Mouse (Mus musculus): ENCODE data around the gene Opn1sw.
A peak's percentile ranks its signal among the peaks of the same experiment; 100 is the strongest.
"Not testable (repeated sequence)": the region's sequence is repeated elsewhere in the genome, so short reads cannot be mapped to it uniquely, and the experiment has no call there.

The Opn1sw gene

GRCm38 (mm10) chr6:29395910-29396713 lies 7.8 kb upstream of the Opn1sw start, which contains the start of gene Ccdc136:
Gene Ccdc136, plus strand, starts transcription at chr6:29396309.
- DNase-seq: peak; percentile 84

GRCm38 (mm10) chr6:29394286-29394685 lies 6.0 kb upstream of the Opn1sw start:
- no peak for DNase-seq

- DNase-seq: no peak
Observed at GRCm38 (mm10) chr6:29391802-29392201, 3.5 kb upstream of the Opn1sw start.

DNA sequence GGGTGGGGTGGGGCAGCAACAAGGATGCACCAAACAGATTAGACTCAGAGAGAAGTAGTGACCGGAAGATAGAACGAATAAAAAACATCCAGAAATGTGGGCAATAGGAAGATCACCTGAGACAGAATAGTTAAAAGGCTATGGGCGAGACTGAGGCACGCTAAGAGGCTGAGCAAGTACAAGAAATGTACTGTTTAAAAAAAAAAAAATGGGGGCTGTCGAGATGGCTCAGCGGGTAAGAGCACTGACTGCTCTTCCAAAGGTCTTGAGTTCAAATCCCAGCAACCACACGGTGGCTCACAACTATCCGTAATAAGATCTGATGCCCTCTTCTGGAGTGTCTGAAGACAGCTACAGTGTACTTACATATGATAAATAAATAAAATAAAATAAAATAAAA lies 3.0 kb upstream of the Opn1sw start:
- not testable (repeated sequence) for DNase-seq

DNA sequence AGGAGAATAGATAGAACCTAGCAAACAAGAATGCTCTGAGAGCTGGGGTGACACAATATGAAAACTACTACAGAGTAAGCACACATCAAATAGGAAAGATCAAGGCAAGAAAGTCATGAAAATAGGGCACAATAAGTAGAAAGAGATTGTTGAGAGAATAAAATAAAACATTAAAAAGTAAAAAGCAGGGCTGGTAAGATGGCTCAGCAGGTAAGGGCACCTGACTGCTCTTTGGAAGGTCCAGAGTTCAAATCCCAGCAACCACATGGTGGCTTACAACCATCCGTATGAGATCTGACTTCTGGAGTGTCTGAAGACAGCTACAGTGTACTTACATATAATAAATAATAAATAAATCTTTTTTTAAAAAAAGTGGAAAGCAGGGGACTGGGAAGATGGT lies 2.2 kb upstream of the Opn1sw start:
- not testable (repeated sequence) for DNase-seq

DNA sequence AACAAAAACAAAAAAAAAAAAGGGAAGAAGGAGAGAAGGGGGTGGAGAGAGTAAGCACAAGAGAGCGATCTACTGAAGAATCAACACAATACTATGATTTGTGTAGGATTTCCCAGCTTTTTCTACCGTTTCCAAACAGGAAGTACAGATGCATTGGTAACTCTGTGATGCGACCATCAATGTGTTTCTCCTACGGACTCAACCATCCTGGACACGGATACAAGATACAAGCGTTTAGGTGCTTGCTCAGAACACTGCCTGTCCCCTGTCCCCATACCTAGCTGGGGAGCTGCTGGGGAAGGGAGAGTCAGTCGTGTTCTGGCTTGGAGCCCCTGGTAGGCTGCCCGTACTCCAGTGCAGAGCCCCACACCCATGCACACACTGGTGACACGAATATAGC lies 1.2 kb upstream of the Opn1sw start:
- DNase-seq: no peak

- DNase-seq: peak; percentile 74
Observed at GRCm38 (mm10) chr6:29388606-29389080, 375 bp upstream of the Opn1sw start.

GRCm38 (mm10) chr6:29382442-29382841 lies 5.8 kb downstream of the Opn1sw start:
- no peak for DNase-seq

DNA sequence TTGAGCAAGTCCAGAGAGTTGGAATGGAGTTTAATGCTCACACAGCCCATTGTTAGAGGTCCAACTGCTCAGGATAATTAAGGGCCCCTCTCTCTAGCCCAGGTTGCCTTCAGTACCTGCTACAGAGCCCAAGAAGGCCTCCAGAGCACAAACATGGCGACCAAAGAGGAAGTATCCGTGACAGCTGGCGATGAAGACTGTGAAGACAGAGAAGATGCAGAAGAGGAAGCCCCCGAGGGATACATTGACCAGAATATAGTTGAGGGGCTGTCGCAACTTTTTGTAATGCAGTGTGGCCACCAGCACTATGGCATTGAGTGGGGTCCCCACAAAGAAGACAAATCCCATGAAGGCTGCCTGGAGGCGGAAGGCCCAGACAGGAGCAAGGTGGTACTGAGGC lies 8.3 kb downstream of the Opn1sw start:
- no peak for DNase-seq

DNA sequence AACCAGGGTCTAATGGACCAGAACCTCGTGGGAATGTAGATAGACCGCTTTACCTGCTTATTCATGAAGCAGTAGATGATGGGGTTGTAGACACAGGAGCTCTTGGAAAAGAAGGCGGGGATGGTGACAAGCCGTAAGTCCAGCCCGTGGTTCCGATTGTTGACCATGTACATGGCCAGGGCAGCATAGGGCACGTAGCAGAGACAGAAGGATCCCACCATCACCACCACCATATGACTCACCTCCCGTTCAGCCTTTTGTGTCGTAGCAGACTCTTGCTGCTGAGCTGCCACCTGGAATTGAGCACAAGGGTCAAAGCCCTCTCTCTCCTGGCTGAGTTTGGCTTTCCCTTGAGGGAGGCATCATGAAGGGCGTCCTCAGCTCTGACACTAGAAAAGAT lies 9.6 kb downstream of the Opn1sw start:
- no peak for DNase-seq

- no peak for DNase-seq
Observed at GRCm38 (mm10) chr6:29377386-29377785, 10.9 kb downstream of the Opn1sw start.

DNA sequence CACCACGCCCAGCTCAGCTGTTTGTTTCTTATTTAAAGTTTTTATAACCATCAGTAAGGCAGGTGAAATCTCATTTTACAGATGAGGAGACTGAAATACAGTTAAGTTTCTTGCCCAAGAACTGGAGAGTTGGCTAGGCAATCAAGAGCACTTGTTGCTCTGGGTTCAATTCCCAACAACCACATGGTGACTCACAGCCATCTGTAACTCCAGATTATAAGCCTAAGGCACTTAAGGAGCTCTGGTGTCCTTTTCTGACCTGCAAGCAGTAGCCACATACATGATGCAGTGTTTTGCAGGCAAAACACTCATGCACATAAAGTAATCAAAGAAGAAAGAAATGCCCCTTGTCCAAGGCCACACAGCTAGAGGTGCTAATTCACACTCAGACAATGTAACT lies 23.0 kb downstream of the Opn1sw start:
- DNase-seq: no peak

- DNase-seq: no peak
Observed at GRCm38 (mm10) chr6:29363129-29363515, 25.1 kb downstream of the Opn1sw start.

DNA sequence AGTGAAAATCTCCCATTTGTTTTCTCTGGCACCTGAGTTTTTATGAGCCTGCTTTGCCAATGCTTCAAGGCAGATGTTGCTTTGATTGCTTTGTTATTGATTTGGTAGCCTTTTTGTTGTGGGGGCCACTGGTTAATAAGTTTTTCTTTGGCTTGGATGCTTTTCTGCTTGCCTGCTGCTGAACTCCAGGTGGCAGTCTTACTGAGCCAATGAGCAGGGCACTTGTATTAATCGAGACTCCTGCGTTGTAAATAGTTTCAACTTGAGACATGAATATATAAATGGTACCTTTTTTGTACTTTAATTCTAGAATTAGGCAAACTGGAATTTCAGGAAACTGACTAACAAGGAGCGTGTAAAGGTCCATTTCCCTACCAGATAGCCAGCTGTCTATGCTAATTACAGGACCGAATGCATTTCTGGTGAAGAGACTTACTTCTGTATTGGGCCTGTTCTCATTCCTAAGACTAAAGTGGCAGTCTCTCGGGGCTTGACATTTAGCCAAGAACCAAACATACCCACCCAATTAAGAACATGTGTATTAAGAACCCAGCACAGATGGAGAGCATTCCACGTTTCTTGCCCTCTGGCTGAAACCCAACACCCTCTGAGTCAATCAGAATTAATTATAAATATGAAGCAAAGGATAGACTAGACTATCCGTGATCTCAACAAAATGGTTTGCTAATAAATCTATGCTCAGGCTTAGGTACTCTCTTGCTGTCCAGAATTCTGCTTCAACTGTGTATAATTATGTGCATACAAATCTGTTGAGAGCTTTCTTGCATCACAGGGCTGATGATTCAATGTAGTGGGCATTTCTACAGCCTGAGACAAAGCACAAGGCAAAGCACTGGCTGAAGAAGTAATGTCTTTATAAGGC lies 25.8 kb downstream of the Opn1sw start:
- DNase-seq: peak; percentile 24

GRCm38 (mm10) chr6:29360211-29360610 lies 28.1 kb downstream of the Opn1sw start:
- no peak for DNase-seq

GRCm38 (mm10) chr6:29359386-29359785 lies 28.9 kb downstream of the Opn1sw start:
- no peak for DNase-seq

DNA sequence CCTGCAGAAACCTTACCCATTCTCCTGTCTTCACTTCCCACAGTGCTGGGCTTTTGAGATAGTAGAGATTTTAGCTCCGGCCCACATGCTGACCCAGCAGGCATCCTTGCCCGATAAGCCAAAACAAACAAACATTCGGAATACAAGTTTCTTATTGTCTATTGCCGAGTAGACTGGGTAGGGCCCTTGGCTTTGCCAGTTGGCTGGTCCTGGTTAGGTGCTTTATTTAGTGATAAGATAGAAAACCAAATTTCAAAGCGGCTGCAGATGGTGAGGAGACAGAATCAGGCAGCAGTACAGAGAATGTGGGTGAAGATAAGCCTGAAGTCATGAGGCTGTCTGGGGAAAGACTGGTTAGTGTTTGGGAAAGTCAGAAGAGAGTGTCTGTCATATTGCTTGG lies 35.5 kb downstream of the Opn1sw start:
- DNase-seq: no peak

DNA sequence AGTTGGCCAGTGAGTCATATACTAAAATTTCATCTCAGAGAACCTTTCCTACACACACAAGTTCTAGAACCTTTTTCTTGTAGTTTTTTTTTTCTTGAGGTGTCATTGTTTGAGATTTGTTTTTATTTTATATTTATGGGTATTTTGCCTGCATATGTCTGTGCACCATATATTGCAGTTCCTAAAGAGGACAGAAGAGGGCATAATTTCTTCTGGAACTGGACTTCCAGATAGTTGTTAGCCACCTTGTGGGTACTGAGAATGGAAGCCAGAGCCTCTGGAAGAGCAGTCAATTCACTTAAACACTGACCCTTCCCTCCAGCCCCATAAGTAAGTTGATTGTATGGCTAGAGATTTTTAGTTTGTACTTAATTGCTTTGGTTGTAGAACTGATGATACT lies 36.7 kb downstream of the Opn1sw start:
- no peak for DNase-seq

- DNase-seq: no peak
Observed at GRCm38 (mm10) chr6:29348371-29348724, 39.9 kb downstream of the Opn1sw start.

DNA sequence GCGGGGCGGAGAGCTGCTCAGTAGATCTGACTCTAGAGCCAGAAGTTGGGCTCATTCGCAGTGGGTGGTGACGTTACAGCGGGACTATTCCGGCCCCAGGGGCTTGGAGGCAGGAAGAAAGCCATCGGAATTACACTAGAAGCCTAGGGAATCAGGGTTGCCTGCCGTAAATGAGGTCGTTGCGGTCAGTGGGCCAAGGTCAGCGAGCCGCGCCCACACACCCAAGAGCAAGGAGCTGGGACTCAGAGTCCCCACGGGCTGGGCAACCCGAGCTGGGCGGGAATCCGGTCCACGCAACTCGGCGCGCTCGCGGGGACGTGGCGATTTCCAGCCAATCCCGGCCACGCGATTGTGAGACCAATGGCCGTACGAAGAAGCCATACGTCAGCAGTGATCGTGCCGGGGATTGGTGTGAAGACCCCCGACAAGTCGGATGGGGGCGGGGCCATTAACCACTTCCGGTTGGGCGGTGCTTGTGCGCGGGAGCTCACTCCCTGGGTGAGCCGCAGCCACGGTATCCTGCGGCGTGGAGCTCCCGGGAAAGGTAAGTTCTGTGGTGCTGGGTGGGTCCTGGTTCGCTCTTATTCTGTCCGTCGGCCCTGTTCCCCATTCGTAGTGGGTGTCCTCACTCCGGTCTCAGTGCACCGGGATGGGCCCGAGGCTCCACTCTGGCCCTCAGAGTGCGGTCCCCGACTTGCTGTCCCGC lies 40.5 kb downstream of the Opn1sw start, which contains the start of gene Calu:
Gene Calu, plus strand, starts transcription at position 405 of the 706 bp plus-strand sequence.
- DNase-seq: peak; percentile 99

- no peak for DNase-seq
Observed at GRCm38 (mm10) chr6:29347189-29347588, 41.1 kb downstream of the Opn1sw start.

GRCm38 (mm10) chr6:29346512-29346911 lies 41.8 kb downstream of the Opn1sw start:
- DNase-seq: not testable (repeated sequence)

- DNase-seq: no peak
Observed at GRCm38 (mm10) chr6:29329514-29329913, 58.8 kb downstream of the Opn1sw start.

Data from layer of hippocampus, adult 9-11 months (tissue).